8 mouse cellular contexts compared by ENCODE assay signal in the genomic region with DNA sequence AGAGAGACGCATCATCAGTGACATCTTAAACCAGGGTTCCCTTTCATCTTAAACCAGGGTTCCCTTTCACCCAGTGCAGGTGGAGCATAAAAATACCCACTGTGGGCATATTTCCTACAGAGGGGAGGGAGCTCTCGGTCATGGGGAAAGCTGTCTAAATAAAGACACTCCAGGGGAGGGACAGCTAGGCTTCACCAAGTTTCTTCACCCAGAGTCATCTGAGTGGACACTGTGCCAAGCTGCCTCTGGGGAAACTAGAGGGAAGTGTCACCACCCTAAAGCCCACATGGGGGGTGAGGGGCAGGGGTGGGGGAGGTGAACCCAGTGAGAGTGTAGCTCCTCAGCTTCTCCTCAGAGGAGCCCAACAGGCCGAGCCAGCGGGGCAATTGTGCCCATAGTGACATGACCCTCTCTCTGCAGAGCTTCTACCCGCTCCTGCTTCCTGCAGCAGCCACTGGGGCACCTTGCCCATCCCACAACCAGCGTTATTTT. TPM values are rescaled to one million over a fixed set of nuclear protein-coding genes. Genes with fewer than 3 reads are reported as not detected.
A peak's percentile ranks its signal among the peaks of the same experiment; 100 is the strongest.
DNase-seq lines count a peak whose midpoint lies in the region; ATAC-seq and TF ChIP-seq lines count a peak whose summit lies in the region.

No protein-coding gene starts in this region.

- H3K9me3 ChIP-seq in heart, embryonic 10.5 days, result peaks cover 2% of the 10 kb centered on the region; the same call in 1 of the 2 replicates
- H3K9me3 ChIP-seq in limb, embryonic 12.5 days, result peaks cover 4% of the 10 kb centered on the region; the same call in 1 of the 2 replicates
- no peaks in the 10 kb centered on the region for H3K9me3 ChIP-seq in neural tube, embryonic 13.5 days

- peak; percentile 36 for DNase-seq in adrenal gland, adult 2 months
- no peak for DNase-seq in adrenal gland, adult 8-10 months
- DNase-seq in heart, embryonic 10.5 days (ENCODE audit: low spot score), result no peak
- no peak for DNase-seq in frontal cortex, postnatal 36 days (ENCODE audit: low spot score in 2 of 2)

- no peak for ATAC-seq in limb, embryonic 12.5 days (ENCODE audit: insufficient number of reproducible peaks, insufficient read depth, low FRiP score, low TSS enrichment, low read depth)
- ATAC-seq in neural tube, embryonic 13.5 days (ENCODE audit: low read depth), result no peak
- ATAC-seq in erythroid progenitor cell, adult 5-6 weeks (replicated peaks; ENCODE audit: low FRiP score, poor library complexity, severe bottlenecking), result no peak

- no peak for TF ChIP-seq CTCF in cortical plate, adult 2 months (IDR thresholded peaks at IDR 0.05; ENCODE audit: extremely low read depth, insufficient read depth, low read length)

- H3K4me1 ChIP-seq in cortical plate, adult 2 months (ENCODE audit: control insufficient read depth, insufficient read depth, low read length), result peaks cover 4% of the 10 kb centered on the region
- peaks cover 56% of the 10 kb centered on the region for H3K4me1 ChIP-seq in heart, embryonic 10.5 days
- H3K4me1 ChIP-seq in limb, embryonic 12.5 days (replicated peaks), result peaks cover 30% of the 10 kb centered on the region
- H3K4me1 ChIP-seq in neural tube, embryonic 13.5 days (replicated peaks), result peaks cover 49% of the 10 kb centered on the region

- no peaks in the 10 kb centered on the region for H3K27me3 ChIP-seq in heart, embryonic 10.5 days (ENCODE audit: insufficient read depth, poor library complexity, severe bottlenecking)
- no peaks in the 10 kb centered on the region for H3K27me3 ChIP-seq in limb, embryonic 12.5 days
- no peaks in the 10 kb centered on the region for H3K27me3 ChIP-seq in neural tube, embryonic 13.5 days

- peak overlapping the region; percentile 25; the same call in 1 of the 2 replicates for H3K27ac ChIP-seq in cortical plate, adult 2 months (ENCODE audit: insufficient read depth, low read length)
- H3K27ac ChIP-seq in heart, embryonic 10.5 days, result peak overlapping the region; percentile 91
- H3K27ac ChIP-seq in limb, embryonic 12.5 days, result peak overlapping the region; percentile 85
- H3K27ac ChIP-seq in neural tube, embryonic 13.5 days (replicated peaks), result peak overlapping the region; percentile 81

- H3K36me3 ChIP-seq in heart, embryonic 10.5 days, result no peaks in the 10 kb centered on the region
- no peaks in the 10 kb centered on the region for H3K36me3 ChIP-seq in limb, embryonic 12.5 days
- no peaks in the 10 kb centered on the region for H3K36me3 ChIP-seq in neural tube, embryonic 13.5 days

- WGBS in heart, embryonic 10.5 days, result 42% methylated on average over 6 of the region's 6 CpGs
- WGBS in limb, embryonic 12.5 days, result 56% methylated on average over 6 of the region's 6 CpGs
- WGBS in neural tube, embryonic 13.5 days, result 62% methylated on average over 6 of the region's 6 CpGs

- H3K4me3 ChIP-seq in cortical plate, adult 2 months (ENCODE audit: insufficient read depth, low read length), result no peak overlapping the region
- peak overlapping the region; percentile 33; the same call in 1 of the 2 replicates for H3K4me3 ChIP-seq in heart, embryonic 10.5 days
- no peak overlapping the region for H3K4me3 ChIP-seq in limb, embryonic 12.5 days (replicated peaks)
- no peak overlapping the region for H3K4me3 ChIP-seq in neural tube, embryonic 13.5 days

- no peak overlapping the region for H3K9ac ChIP-seq in limb, embryonic 12.5 days (replicated peaks)
- peak overlapping the region; percentile 39; the same call in 1 of the 2 replicates for H3K9ac ChIP-seq in neural tube, embryonic 13.5 days

- peak overlapping the region; percentile 26; the same call in 1 of the 2 replicates for H3K4me2 ChIP-seq in limb, embryonic 12.5 days
- H3K4me2 ChIP-seq in neural tube, embryonic 13.5 days, result peak overlapping the region; percentile 2; the same call in 1 of the 2 replicates

- no peak for TF ChIP-seq POLR2A in cortical plate, adult 2 months (IDR thresholded peaks at IDR 0.05; ENCODE audit: extremely low read depth, insufficient read depth, low read length)

RNA-seq across cellular contexts. Expression of gene Irf2bp2, which starts 27.8 kb away (rescaled TPM):
- total RNA-seq in adrenal gland, adult 2 months (2021), result 10 to 100 TPM; 89.4 to 92.0 TPM
- polyA plus RNA-seq in adrenal gland, adult 2 months (2012; rRNA removed), result 111 and 120 TPM in 2 replicates
- 100 to 1,000 TPM in 2 of 4 experiments, 10 to 100 TPM in 2; 74.4 to 129 (median 98.9) TPM for total RNA-seq in adrenal gland, adult 8-10 months (2022)
- polyA plus RNA-seq in cortical plate, adult 2 months (2012; rRNA removed), result 32.9 and 33.2 TPM in 2 replicates
- polyA plus RNA-seq in heart, embryonic 10.5 days (2016; fragmentation: Nextera tagmentation; extraction: Ambion mirVana), result 4.6 and 6.5 TPM in 2 replicates
- 9.3 and 11.0 TPM in 2 replicates for polyA plus RNA-seq in limb, embryonic 12.5 days (2016; fragmentation: Nextera tagmentation; extraction: Ambion mirVana)
- polyA plus RNA-seq in neural tube, embryonic 13.5 days (2015; fragmentation: Nextera tagmentation; extraction: Ambion mirVana), result 8.6 and 9.7 TPM in 2 replicates
- 19.8 and 24.7 TPM in 2 replicates for total RNA-seq in erythroid progenitor cell, adult 5-6 weeks (2015; ENCODE audit: low replicate concordance)
- total RNA-seq in erythroid progenitor cell, adult 5-6 weeks (2017; ENCODE audit: low replicate concordance), result 8.8 and 18.0 TPM in 2 replicates

Comparison
In these comparisons a context has a peak if more than half of its experiments do, and no peak if none do; other contexts are left out.
1. H3K27ac ChIP-seq: peak in every context shown above with its lines; median percentile 91 in heart, embryonic 10.5 days; 85 in limb, embryonic 12.5 days; 81 in neural tube, embryonic 13.5 days; 25 in cortical plate, adult 2 months.